Mouse (Mus musculus): ENCODE measurements around the gene Mylk.
"Not testable (repeated sequence)": the region's sequence is repeated elsewhere in the genome, so short reads cannot be mapped to it uniquely, and the experiment has no call there.

The Mylk gene

DNA sequence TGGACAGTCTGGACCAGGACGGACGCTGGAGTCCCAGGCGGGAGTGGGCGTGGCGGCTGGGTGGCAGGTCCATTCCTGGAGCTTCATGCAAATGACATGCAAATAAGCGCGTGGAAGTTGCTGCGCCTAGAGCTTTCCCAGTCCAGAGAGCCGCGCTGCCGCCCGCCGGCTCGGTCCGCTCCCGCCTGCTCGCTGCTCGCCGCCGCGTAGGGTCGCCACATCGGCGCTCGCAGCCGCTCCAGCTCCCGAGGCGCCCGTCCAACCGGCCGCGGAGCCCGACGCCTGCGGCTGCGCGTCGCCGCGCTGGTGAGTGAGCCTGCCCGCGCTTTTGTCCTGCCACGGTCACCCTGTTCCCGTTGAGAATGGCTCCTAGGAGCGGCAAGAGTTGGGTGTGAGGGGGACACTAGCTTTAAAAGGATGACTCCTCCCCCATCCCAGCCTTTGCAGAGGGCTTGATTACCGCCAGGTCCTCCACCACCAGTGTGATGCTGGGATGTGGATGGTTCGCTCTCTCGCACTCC, at the start of gene Mylk:
Gene Mylk, plus strand, starts transcription at position 146 of the 521 bp plus-strand sequence.
- DNase-seq (ENCODE audit: low read depth, low spot score): peak; percentile 73

DNA sequence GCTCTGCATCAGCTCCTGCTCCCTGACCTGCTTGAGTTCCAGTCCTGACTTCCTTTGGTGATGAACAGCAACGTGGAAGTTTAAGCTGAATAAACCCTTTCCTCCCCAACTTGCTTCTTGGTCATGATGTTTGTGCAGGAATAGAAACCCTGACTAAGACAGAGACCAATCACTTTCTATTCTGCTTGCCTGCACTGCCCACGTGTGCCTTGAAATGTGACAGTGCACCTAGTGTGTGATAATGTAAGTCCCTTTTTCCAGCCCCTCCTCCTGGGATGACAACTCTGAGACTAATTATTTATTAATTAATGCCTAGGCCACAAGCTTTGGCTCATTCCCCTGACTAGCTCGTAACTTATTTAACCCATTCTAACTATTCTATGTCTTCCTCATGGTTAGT, 46.3 kb upstream of the Mylk start:
- not testable (repeated sequence) for DNase-seq (ENCODE audit: low read depth, low spot score)

DNA sequence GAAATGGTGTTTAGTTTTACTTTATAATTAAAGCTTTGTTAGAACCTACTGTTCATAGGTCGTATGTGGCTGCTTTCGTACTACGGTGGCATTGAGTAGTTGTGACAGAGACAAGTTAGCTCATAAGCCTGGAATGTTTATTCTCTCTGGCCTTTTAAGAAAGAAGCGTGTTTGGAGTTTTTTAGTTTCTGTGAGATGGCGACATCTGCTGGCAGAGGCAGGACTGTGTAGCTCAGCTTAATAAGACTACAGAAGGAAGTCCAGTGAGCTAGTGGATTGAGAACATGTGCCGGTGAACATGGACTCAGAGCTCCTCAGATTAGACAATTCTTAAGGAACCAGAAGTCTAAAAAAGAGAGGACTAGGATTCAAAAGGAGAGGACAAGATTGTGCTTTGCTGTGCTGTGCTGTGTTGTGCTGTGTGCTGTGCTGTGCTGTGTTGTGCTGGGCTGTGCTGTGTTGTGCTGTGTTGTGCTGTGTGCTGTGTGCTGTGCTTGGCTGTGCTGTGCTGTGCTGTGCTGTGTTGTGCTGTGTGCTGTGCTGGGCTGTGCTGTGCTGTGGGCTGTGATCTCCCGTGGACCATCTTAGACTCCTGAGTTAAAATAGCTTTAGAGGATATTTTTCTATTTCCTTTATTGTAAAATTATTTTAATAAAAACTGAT, 44.7 kb upstream of the Mylk start:
- peak; percentile 89 for DNase-seq (ENCODE audit: low read depth, low spot score)

DNA sequence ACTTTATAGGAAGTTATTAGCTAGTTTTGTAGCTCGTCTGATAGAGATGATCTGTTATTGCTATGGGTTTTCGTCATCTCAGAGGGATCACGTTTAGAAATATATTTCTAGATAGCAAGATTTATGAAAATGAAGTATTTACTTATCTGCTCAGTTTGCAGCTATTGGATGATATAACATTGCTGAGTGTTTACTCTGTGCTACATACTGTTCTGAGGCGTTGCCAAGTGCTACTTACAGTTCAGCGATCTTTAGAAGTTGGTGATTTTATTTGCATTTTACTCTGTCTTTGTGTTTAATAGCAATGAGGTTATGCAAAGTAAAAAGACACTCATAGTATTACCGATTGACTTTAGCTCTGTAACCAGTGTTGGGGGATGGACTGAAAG, 44.2 kb upstream of the Mylk start:
- DNase-seq (ENCODE audit: low read depth, low spot score): no peak

DNA sequence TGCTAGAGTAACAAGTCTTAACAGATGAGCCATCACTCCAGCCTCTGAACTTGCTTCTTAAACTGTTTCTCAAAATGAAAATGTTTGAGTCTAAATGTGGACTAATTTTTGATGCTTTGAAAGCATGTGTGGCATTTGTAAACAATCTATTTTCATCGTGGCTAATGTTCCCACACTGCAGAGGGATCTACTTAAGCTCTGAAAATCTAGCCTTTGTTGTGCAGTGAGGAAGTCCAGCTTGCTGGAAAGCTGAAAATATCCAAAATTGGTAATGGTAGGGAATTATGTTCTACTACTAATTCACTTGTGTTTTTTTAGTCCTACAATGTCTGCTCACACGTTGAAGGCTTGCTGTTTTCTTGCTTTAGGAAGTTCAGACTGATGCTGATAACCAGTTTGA, 39.0 kb upstream of the Mylk start:
- no peak for DNase-seq (ENCODE audit: low read depth, low spot score)

DNA sequence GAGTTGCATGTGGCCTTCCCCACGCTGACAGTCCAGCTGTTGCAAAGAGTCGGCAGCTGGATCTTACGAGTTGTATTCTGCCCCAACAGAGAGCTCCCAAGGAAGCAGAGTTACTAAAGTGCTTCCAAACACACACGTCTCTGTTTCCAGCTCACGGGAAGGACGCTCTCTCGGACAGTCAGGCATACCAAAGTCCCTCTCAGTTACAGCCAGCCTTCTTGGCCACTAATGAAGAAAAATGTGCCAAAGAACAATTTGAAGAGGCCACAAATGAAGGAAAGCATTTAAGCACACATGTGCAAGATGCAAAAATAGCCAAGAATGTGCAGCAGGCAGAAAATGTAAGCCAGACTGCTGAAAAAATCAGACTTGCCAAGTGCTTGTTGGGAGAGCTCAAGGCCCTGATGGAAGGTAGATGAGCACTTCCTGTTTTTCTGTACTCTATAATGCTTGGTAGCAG, 38.5 kb upstream of the Mylk start:
- peak; percentile 36 for DNase-seq (ENCODE audit: low read depth, low spot score)

DNA sequence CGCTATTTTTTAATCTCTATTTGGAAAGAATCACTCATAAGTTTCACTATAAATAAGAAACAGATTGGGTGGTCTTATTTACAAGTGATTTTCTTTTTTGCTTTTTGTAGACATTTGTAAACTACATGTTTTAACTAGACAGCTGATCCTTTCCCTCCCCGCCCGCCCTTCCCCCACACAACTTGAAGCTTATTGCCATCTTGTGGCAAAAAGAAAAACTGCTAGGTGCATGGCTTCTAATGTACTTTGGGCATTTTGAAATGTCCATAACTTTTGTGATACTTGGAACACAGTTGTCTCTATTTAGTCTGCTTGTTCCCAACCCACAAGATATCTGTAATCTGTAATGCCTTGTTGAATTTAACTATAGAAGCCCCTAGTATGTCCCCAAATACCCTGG, 33.5 kb upstream of the Mylk start:
- DNase-seq (ENCODE audit: low read depth, low spot score): peak; percentile 59

DNA sequence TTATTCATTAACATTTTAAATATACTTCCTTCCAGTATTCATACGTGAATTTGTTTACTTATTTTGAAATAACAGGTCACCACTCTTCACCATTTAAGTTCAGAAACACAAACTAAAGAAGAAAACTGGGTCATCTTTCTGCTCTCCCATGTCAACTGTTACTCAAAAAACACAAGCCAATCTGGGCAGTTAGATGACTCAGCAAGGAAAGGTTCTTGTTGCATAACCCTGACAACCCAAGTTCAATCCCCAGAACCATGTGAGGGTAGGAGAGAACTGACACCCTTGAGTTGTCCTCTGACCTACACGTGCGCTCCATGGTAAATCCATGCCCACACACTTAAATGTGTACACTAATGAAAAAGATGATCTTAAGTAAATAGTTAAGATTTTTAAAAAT, 19.9 kb upstream of the Mylk start:
- DNase-seq (ENCODE audit: low read depth, low spot score): no peak

DNA sequence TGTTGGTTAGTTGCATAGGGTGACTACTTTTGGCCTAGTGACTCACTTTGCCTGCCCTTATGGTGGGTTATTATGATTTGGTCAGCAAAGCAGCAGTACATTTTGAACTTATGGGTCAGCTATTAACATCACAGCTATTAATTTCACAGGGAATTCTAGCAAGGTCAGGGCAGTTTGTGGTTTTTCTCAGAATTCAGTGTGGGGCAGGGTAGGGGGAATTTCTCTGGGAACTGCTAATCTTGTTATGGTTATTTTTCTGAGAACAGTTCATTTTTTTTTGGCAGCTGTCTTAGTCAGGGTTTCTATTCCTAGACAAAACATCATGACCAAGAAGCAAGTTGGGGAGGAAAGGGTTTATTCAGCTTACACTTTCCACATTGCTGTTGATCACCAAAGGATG, 16.4 kb upstream of the Mylk start:
- DNase-seq (ENCODE audit: low read depth, low spot score): not testable (repeated sequence)

DNA sequence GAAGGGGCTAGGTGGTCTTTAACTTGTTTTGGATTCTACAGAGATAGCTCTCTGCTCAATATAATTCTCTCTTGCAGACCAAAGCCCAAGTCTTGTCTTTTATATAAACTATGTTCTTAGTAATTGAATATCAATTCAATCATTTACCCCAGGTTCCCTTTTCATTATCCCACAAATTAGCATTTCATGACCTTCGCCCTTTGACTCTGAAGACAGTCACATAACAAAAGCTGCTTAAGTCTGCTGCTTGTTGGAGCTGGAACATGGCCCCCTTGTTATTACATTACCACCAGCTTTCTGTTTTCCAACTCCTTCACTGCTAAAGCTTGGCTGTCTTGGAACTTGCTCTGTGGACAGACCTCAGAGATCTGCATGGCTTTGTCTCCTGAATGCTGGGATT, 15.6 kb upstream of the Mylk start:
- no peak for DNase-seq (ENCODE audit: low read depth, low spot score)

DNA sequence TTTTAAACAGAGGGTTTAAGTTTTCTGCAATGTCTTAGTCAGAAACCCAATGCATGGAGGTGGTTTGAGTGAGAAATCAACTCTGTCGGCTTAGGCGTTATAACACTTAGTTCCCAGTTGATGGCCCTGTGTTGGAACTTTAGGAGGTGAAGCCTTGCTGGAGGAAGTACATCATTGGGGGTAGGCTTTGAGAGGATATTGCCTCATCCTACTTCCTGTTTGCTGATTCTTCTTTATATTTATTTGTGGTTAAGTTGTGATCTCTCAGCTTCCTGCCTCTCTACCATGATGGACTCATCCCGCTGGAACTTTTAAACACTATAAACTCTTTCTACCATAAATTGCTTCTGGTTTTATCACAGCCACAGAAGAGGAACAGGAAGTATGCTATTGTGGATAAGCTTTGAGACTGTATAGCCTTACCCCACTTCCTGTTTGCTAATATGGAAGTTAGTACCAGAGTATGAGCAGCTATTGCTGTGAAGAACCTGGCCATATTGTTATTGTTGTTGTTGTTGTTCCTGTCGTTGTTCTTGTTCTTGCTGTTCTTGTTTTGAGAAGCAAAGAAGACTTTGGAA, 6.3 kb upstream of the Mylk start:
- no peak for DNase-seq (ENCODE audit: low read depth, low spot score)

DNA sequence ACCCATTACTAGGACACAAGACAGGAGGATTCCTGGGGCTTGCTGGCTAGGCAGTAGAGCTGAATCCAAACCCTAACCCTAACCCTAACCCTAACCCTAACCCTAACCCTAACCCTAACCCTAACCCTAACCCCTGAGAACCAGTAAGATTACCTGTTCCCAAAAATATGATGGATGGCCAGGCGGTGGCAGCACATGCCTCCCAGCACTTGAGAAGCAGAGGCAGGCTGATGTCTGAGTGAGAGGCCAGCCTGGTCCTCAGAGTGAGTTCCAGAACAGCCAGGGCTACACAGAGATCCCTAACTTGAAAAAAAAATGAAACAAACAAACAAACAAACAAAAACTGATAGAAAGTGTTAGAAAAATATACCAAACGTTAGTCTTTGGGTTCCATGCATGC, 2.1 kb upstream of the Mylk start:
- DNase-seq (ENCODE audit: low read depth, low spot score): no peak

DNA sequence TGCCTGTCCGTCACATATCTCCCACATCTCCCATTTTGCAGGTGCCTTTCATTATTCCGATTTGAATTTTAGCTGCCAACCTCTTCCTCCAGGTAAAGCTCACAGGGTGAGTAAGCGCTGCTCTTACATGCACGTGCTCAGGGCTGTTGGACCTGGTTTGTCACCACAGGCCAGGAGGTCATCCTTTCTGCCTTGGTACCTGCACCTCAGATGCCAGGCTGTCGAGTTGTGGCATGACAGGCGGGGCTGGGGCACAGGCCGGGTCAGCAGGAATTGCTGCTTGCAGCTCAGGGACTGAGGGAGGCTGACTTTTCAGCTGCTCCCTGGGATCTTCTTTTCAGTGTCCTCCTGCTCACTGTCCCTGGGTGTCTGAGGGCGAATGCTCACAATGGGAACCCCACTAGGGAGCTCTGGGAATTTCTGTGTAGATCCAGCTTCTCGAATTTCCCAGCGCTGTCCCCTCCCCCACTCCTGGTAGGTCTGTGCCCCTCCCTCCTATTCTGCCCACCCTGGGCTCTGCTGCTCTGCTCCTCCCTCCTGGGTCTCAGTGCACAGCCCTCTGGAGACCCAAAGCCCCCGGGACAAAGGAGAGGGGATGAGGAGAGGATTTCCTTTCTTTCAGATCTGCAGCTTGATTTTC, 3.2 kb downstream of the Mylk start:
- DNase-seq (ENCODE audit: low read depth, low spot score): no peak

DNA sequence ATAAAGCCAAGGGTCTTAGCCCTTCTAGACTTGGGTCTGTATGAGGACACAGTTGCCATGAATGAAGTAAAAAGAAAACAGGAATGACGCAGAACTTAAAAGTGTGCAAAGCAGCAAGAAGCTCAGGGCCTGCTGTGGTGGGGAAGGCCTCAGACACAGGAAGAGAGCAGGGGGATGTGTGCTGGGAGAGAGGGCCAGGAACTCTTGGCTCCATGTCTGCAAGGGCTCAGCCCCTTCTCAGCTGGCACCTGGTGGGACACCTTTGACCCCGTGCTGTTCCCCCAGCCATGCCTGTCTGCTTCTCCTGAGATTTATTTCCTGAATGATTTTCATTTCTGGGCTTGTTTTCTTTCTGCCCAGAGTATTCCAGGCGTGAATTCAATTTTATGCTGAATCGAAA, 4.5 kb downstream of the Mylk start:
- no peak for DNase-seq (ENCODE audit: low read depth, low spot score)

DNA sequence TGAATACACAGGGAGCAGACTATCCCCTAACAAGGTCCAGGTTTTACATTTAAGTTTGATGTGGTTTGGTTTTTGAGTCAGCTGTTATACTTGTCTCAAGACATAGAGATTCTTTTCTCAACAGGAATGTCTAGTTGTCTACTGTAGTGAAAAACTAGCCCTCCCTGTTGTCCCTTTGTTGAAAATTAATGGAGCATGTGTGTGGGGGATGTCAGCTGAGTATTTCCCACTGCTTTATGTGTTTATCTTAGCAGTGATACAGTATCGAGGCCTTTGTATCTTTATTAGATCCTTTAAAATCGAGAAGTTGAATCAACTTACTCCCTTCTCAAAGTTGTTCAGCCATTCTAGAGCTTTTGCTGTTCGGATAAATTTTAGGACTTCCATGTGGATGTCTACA, 7.0 kb downstream of the Mylk start:
- DNase-seq (ENCODE audit: low read depth, low spot score): no peak

DNA sequence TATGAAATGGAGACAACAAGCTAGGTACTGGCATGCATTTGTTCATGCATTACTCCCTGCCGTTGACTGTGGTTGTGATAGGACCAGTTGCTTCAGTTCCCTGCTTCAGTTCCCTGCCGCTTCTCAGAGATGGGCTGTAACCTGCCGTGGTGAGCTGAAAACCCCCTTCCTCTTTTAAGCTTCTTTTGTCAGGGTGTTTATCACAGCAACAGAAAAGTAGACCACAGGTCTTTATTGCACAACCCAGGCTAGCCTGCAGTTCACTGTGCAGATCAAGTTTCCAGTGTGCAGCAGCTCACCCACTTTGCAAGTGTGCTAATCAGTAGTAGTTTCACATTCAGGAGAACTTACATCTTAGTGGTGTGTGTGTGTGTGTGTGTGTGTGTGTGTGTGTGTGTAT, 8.0 kb downstream of the Mylk start:
- no peak for DNase-seq (ENCODE audit: low read depth, low spot score)

DNA sequence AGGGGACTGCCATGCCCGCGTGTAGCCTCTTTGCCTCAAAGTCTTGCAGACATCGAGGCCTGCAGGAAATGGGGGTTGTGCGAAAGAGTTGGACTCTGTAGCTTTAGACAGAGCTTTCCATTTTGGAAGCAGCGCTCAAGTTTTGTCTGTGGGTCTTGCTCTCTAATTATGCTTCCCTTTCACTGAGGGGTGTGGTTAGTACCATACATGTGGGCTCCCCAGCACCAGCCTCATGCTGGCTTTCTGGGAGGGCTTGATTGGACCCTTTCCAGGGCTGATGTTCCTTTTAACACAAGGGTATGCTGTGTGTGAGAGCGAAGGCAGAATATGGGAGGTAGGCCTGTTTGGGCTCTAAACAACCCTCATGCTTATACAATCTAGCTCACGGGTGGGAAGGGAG, 12.0 kb downstream of the Mylk start:
- no peak for DNase-seq (ENCODE audit: low read depth, low spot score)

DNA sequence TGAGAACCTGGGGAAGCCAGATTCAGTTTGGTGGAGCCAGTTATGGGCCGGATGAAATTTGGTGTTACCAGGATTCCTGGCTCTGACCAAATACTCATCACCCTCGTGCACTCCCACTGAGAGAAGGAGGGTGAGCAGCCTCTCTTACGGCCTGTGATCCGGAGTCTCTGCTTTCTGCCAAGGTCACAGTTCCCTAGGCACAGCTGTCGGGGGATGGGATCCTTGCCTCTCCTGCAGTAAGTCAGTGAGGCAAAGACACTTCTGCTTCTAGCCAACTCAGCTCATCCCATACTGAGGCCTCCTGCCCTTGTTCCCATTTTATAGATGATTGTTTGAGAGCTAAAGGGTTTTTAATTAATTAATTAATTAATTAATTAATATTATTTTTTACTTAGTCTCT, 13.2 kb downstream of the Mylk start:
- no peak for DNase-seq (ENCODE audit: low read depth, low spot score)

DNA sequence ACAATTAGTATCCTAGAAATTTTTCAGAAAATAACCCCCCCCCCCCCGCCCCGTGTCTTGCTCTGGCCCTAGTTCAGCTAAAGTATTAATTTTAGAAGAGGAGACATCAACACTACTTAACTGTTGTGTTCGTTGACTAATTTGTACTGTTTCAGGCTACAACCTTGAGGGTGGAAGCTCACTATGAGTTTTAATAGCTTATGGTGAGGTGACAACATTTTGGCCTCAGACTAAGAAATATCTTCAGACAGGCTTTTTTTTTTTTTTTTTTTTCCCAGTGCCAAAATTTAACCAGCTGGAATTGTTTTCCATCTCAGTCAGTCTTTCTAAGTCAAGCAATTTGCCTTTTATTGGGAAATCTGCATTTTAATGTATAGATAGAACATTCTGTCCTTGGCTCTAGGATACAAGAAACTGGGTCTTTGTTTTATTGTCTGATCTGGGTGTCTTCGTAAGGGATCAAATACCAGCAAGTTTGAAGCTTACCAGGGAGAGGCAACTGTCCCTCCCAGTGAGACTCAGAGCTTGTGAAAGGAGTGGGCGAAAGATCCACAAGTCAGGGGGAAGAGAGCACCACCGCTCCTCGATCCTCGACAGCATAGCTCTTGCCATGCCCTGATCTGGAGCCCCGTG, 19.1 kb downstream of the Mylk start:
- DNase-seq (ENCODE audit: low read depth, low spot score): no peak

DNA sequence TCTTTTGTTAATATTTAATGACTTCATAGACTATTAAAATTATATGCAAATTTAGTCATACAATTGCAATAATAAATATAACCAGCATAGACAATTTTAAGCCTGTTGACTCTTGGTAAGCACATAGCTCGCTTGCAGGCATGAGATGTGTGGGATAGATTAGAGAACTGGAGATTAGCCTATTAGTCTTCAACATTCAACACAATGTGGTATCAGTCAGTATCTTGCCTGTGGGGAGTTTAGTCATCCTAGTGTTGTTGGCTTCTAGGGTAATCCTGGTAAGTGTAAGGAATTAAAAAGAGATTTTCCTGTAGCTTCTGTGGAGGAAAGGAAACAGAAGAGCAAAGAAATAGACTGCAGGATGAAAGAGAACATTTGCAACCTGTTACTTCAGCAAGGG, 20.7 kb downstream of the Mylk start:
- DNase-seq (ENCODE audit: low read depth, low spot score): no peak

DNA sequence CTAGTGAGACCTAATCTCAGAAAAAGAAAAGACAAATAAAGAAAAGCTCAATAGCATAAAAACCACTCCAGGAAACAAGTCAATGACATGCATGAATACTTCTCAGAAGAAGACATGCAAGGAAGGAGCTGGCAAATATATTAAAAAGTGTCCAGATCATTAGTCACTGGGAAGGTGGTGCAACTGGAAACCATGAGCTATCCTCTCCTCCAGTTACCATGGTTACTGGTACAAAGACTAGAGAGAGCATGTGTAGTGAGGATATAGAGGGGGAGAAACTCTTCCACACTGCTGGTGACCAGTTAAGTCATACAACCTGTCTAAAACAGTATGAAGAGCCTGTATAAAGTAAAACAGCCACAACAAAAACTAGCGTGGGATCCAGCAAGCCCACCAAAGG, 21.2 kb downstream of the Mylk start:
- DNase-seq (ENCODE audit: low read depth, low spot score): peak; percentile 12

DNA sequence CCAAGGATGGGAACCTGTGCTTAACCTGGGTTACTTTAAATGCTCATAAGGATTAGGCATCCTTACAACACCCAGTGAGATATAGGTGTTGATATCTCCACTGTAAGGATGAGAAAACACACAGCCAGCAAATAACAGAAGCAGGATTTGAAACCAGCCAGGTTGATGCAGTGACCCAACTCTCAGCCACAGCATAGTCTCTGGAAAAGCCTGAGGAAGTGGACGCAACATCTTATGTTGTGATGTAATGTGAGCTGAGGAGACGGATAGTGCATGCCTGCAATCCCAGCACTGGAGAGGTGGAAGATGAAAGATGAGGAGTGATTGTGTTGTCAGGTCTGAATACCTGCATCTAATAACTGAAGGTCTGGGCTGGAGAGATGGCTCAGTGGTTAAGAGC, 22.4 kb downstream of the Mylk start:
- no peak for DNase-seq (ENCODE audit: low read depth, low spot score)

DNA sequence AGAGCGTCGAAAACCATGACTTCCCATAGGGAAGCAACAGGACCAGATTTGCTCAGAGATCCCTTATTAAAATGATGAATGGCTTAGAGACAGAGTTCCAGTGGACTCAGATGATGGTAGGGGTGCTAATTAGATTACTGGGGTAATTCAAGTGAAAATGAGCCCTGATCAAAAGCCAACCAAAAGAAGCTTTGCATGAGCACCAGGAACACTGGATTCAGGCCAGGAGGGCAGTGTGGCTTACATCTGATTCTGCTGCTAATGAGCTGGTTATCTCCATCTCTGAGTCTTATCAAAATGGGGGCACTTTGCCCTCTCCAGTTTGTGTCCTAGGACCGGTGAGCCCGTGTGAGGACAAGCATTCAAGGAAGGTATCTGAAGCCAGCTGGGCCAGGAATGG, 23.4 kb downstream of the Mylk start:
- DNase-seq (ENCODE audit: low read depth, low spot score): no peak

Measured in brain, adult 2 months (tissue).